Mouse (Mus musculus) midbrain, embryonic 11.5 days (tissue): Measurements from ENCODE around the gene Tor4a. TPM values are rescaled to one million over a fixed set of nuclear protein-coding genes. Genes with fewer than 3 reads are reported as not detected.
A peak's percentile ranks its signal among the peaks of the same experiment; 100 is the strongest.

Experiments
- ATAC-seq: fragments of 200-750 bp; cut with Nextera tagmentation; 2 replicates; pipeline ENCODE4 v1.8.0; 2017; ENCODE audit warnings: moderate TSS enrichment, moderate library complexity; ENCODE audit not compliant: low FRiP score
- DNase-seq: peaks from one replicate; pipeline ENCODE4 v3.0.0; 2015; ENCODE audit warnings: low spot score; ENCODE audit errors: missing footprints
- H3K27ac ChIP-seq: fragments of 300-500 bp; sonication (generic); 2 replicates; pipeline ENCODE4 v1.5.1; 2014; ENCODE audit warnings: low read depth, low read length
- H3K27me3 ChIP-seq: fragments of 300-500 bp; sonication (generic); 2 replicates; pipeline ENCODE4 v1.6.1; 2014; ENCODE audit warnings: mild to moderate bottlenecking, low read length, moderate library complexity, mixed read lengths; ENCODE audit not compliant: control insufficient read depth, insufficient read depth
- H3K36me3 ChIP-seq: fragments of 300-500 bp; sonication (generic); 2 replicates; pipeline ENCODE4 v1.6.1; 2014; ENCODE audit warnings: mild to moderate bottlenecking, low read length, moderate library complexity, mixed read lengths; ENCODE audit not compliant: control insufficient read depth, insufficient read depth
- H3K4me1 ChIP-seq: fragments of 300-500 bp; sonication (generic); 2 replicates; pipeline ENCODE4 v1.6.1; 2014; ENCODE audit warnings: low read length; ENCODE audit not compliant: control insufficient read depth, insufficient read depth
- H3K4me2 ChIP-seq: fragments of 300-500 bp; sonication (generic); 2 replicates; pipeline ENCODE4 v1.6.1; 2014; ENCODE audit warnings: mild to moderate bottlenecking, moderate library complexity
- H3K4me3 ChIP-seq: fragments of 300-500 bp; sonication (generic); 2 replicates; pipeline ENCODE4 v1.5.1; 2014; ENCODE audit warnings: low read depth, low read length
- H3K9ac ChIP-seq: fragments of 300-500 bp; sonication (generic); 2 replicates; pipeline ENCODE4 v1.6.1; 2014; ENCODE audit warnings: low read length
- H3K9me3 ChIP-seq: fragments of 300-500 bp; sonication (generic); 2 replicates; pipeline ENCODE4 v1.6.1; 2016; ENCODE audit warnings: low read length; ENCODE audit not compliant: control insufficient read depth
- WGBS: fragments of 180-500 bp; shearing (Covaris S2); extraction: QIAGEN DNeasy Blood & Tissue Kit; methylation state at CpG from one replicate; pipeline ENCODE4 v1.1.7; 2014; 5-methylcytosine and 5-hydroxymethylcytosine counted together
- polyA plus RNA-seq: library from polyadenylated mRNA; unstranded; fragments of >200 nt; fragmentation: Nextera tagmentation; extraction: Ambion mirVana; gene quantifications from 2 replicates; pipeline ENCODE4 v1.2.1, GENCODE M21; 2014

Gene Tor4a
- polyA plus RNA-seq, 1 experiment from 2014 or later, result 1.5 TPM

GRCm38 (mm10) chr2:25228431-25228889 lies 31.8 kb upstream of the Tor4a start:
- no peaks in the 10 kb centered on the region for H3K9me3 ChIP-seq
- 0% methylated on average over 7 of the region's 7 CpGs for WGBS
- ATAC-seq (no peak), DNase-seq (peak; percentile 96)
- H3K27me3 ChIP-seq, result no peaks in the 10 kb centered on the region
- no peaks in the 10 kb centered on the region for H3K36me3 ChIP-seq
- no peak overlapping the region for H3K27ac ChIP-seq
- H3K4me1 ChIP-seq, result peaks cover 10% of the 10 kb centered on the region
- no peak overlapping the region for H3K9ac ChIP-seq
- peak overlapping the region; percentile 23; the same call in 1 of the 2 replicates for H3K4me2 ChIP-seq
- H3K4me3 ChIP-seq, result 0 out of 2 replicates have a peak overlapping the region, but pooled peaks have one; percentile 4

DNA sequence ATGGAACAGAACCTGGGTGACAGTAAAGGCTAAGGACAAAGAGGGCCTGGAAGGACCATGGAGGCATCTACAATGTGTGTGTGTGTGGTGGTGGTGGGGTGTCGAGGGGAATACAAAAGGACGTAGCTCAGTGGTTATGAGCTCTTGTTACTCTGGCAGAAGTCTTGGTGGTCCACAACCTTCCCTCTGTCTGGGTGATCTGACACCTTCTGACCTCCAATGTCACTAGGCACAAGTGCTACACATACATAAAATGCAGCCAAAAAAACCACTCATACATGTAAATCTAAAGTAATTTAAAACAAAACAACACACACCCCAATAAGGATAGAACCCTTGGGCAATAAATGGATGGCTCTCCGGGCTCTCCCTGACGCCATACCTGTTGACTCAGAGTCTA lies 30.7 kb upstream of the Tor4a start:
- peaks cover 13% of the 10 kb centered on the region for H3K4me1 ChIP-seq
- H3K4me2 ChIP-seq, result no peak overlapping the region
- no peak for ATAC-seq
- no peak overlapping the region for H3K4me3 ChIP-seq
- peak; percentile 64 for DNase-seq
- no peaks in the 10 kb centered on the region for H3K27me3 ChIP-seq
- WGBS, result 93% methylated on average over 4 of the region's 4 CpGs
- H3K9me3 ChIP-seq, result no peaks in the 10 kb centered on the region
- no peak overlapping the region for H3K27ac ChIP-seq
- H3K9ac ChIP-seq, result no peak overlapping the region
- no peaks in the 10 kb centered on the region for H3K36me3 ChIP-seq

GRCm38 (mm10) chr2:25226864-25227263 lies 30.2 kb upstream of the Tor4a start:
- no peaks in the 10 kb centered on the region for H3K9me3 ChIP-seq
- no peak overlapping the region for H3K4me2 ChIP-seq
- ATAC-seq (no peak), DNase-seq (peak; percentile 69)
- no peak overlapping the region for H3K27ac ChIP-seq
- H3K4me3 ChIP-seq, result no peak overlapping the region
- H3K27me3 ChIP-seq, result no peaks in the 10 kb centered on the region
- H3K4me1 ChIP-seq, result peaks cover 13% of the 10 kb centered on the region
- H3K36me3 ChIP-seq, result no peaks in the 10 kb centered on the region
- WGBS, result 83% methylated on average over 5 of the region's 5 CpGs
- no peak overlapping the region for H3K9ac ChIP-seq

DNA sequence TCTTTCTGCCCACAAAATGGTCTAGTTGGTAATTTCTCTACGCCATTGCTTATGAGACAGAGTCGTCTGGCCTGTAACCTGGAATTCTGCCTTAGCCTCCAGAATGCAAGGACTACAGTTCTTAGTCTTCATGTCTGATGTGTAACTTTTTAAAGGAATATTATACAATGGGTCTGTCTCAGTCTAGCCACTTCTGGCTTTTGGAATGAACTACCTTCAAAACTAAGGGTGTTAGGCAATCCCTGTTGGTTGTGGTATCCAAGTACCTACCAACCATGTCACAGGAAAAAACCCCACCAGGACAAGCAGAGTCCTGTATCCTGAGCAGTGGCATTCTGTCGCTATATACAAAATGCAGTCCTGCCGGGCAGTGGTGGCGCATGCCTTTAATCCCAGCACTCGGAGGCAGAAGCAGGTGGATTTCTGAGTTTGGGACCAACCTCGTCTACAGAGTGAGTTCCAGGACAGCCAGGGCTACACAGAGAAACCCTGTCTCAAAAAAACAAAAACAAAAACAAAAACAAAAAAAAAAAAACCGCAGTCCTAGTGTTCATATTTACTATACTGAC lies 29.2 kb upstream of the Tor4a start:
- ATAC-seq (no peak), DNase-seq (peak; percentile 79)
- no peaks in the 10 kb centered on the region for H3K36me3 ChIP-seq
- H3K9ac ChIP-seq, result peak overlapping the region; percentile 74; the same call in 1 of the 2 replicates
- peaks cover 13% of the 10 kb centered on the region for H3K4me1 ChIP-seq
- no peaks in the 10 kb centered on the region for H3K27me3 ChIP-seq
- peak overlapping the region; percentile 55 for H3K4me2 ChIP-seq
- no peaks in the 10 kb centered on the region for H3K9me3 ChIP-seq
- H3K4me3 ChIP-seq, result peak overlapping the region; percentile 97; the same call in 1 of the 2 replicates
- peak overlapping the region; percentile 97; the same call in 1 of the 2 replicates for H3K27ac ChIP-seq
- WGBS, result 74% methylated on average over 8 of the region's 8 CpGs

- peak overlapping the region; percentile 97 for H3K27ac ChIP-seq
- peaks cover 13% of the 10 kb centered on the region for H3K4me1 ChIP-seq
- no peaks in the 10 kb centered on the region for H3K36me3 ChIP-seq
- peak overlapping the region; percentile 97 for H3K4me3 ChIP-seq
- no peaks in the 10 kb centered on the region for H3K9me3 ChIP-seq
- H3K4me2 ChIP-seq, result peak overlapping the region; percentile 55
- 2% methylated on average over 41 of the region's 41 CpGs for WGBS
- ATAC-seq (peak; percentile 97), DNase-seq (peak; percentile 99)
- H3K27me3 ChIP-seq, result no peaks in the 10 kb centered on the region
- H3K9ac ChIP-seq, result peak overlapping the region; percentile 74
Observed at GRCm38 (mm10) chr2:25224766-25225752, 28.4 kb upstream of the Tor4a start.

DNA sequence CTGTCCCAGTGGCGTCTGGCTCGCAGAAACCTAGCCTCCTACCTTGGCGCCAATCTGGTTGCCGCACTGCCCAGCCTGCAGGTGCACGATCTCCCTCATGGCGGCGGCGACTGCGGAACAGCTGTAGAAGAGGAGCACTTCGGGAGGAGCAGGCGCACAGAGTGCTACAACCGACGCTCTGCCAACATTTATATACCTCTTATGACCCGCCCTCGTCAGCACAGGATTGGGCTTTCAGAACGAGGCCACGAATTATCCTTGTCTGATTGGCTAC lies 27.7 kb upstream of the Tor4a start, which contains the start of gene Tubb4b:
Gene Tubb4b (minus strand): TSS at position 211 of the 274 bp plus-strand sequence.
- Histone ChIP-seq H3K27me3 (no peaks in the 10 kb centered on the region), H3K9me3 (no peaks in the 10 kb centered on the region), H3K4me1 (peaks cover 13% of the 10 kb centered on the region), H3K4me2 (peak within 1 kb of the TSS; percentile 93), H3K36me3 (no peaks in the 10 kb centered on the region), H3K4me3 (peak within 1 kb of the TSS; percentile 97), H3K27ac (peak within 1 kb of the TSS; percentile 97), H3K9ac (peak within 1 kb of the TSS; percentile 92)
- ATAC-seq (no peak), DNase-seq (no peak)
- under 1% methylated on average over 17 of the region's 17 CpGs for WGBS

DNA sequence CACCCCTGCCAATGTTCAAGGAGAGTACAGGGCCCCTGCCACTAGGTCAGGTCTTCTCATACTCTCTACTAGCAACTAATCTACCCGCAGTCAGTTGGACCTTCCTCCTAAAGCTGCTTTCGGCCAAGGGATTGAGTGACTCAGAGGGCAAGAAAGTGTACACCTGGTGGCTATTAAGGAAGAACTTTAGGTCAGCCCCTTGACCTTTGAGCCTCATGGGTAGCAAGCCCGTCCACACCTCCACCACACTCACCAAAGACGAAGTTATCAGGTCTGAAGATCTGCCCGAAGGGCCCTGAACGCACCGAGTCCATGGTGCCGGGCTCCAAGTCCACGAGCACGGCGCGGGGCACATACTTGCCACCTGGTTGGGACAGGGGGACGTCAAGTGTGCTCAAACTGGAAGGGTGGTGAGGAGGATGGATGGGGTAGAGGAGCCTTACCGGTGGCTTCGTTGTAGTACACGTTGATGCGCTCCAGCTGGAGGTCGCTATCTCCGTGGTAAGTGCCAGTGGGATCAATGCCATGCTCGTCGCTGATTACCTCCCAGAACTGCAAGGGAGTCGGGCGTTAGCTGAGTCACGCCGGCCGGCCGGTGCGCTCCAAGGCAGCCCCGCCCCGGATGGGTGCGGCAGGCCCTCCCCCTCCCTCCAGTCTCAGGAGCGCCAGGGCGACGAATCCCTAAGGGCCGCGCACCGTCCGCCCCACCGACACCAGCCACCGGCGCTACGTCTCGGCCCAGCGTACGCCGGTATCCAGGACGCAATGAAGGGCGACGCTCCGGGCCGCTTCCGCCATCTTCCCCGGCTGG lies 27.2 kb upstream of the Tor4a start:
- Histone ChIP-seq H3K4me1 (peaks cover 13% of the 10 kb centered on the region), H3K4me3 (peak overlapping the region; percentile 97), H3K4me2 (peak overlapping the region; percentile 93), H3K27ac (peak overlapping the region; percentile 85), H3K9me3 (no peaks in the 10 kb centered on the region), H3K36me3 (no peaks in the 10 kb centered on the region), H3K27me3 (no peaks in the 10 kb centered on the region), H3K9ac (peak overlapping the region; percentile 92)
- ATAC-seq (peak; percentile 46), DNase-seq (peak; percentile 93)
- 3% methylated on average over 53 of the region's 53 CpGs for WGBS

DNA sequence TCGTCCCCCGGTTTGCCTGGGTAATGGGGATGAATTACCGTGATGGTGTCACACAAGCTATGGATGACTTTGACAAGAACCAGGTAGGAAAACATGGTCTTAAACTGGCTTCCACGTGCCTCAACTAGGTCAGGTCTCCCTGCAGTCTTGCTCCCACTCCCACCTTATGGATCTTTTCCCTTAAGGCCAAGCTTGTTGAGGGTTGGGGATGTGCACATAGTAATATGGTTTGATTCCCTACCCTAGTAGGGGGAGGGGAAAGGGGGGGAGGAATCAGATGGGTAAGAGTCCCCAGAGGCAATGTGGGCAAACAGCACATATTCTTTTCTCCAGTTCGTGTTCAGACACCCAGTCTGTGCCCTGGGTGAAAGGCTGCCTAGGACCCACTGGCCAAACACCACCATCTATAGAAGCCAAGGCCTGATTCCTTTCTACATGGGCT lies 24.7 kb upstream of the Tor4a start:
- Histone ChIP-seq H3K4me3 (no peak overlapping the region), H3K4me2 (no peak overlapping the region), H3K9ac (no peak overlapping the region), H3K27me3 (no peaks in the 10 kb centered on the region), H3K4me1 (peaks cover 16% of the 10 kb centered on the region), H3K9me3 (no peaks in the 10 kb centered on the region), H3K27ac (no peak overlapping the region), H3K36me3 (no peaks in the 10 kb centered on the region)
- ATAC-seq (no peak), DNase-seq (peak; percentile 81)
- 73% methylated on average over 5 of the region's 5 CpGs for WGBS
